Mouse (Mus musculus): ENCODE data around the gene Cers4. TPM values are rescaled to one million over a fixed set of nuclear protein-coding genes. Genes with fewer than 3 reads are reported as not detected.

Cers4 gene
- polyA plus RNA-seq, 1 experiment = 3.1 TPM

DNA sequence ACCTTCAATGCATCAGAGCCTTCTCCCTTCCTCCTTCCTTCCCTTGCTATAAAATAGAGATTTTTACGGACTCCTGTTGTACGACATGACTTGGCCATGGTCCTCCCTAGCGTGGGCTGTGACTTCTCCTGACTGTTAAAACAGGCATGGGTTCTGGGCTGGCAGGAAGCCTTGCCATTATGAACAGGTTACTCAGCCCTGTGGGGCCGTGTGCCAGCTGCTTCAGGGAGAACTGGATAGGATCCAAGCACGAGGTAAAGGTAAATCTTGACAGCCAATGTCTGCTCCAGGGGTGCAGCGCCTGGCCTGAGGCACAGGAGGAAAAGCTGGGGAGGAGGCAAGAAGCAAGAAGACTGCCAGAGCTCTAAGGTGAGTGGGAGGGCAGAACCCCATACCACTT, 9.5 kb upstream of the Cers4 start:
- TF ChIP-seq POLR2A (IDR thresholded peaks at IDR 0.05; ENCODE audit: control insufficient read depth, low read depth, low read length) = no peak
- no peak for TF ChIP-seq CTCF (IDR thresholded peaks at IDR 0.05; ENCODE audit: control insufficient read depth, insufficient read depth, insufficient replicate concordance, low read depth, low read length)
- Histone ChIP-seq H3K4me1 (ENCODE audit: control insufficient read depth, insufficient read depth, low read length) (no peaks in the 10 kb centered on the region), H3K27me3 (ENCODE audit: control insufficient read depth, insufficient read depth, low read length) (no peaks in the 10 kb centered on the region), H3K27ac (ENCODE audit: control insufficient read depth, insufficient read depth, low read depth, low read length) (no peak overlapping the region), H3K4me3 (ENCODE audit: control insufficient read depth, low read depth, low read length) (no peak overlapping the region), H3K36me3 (ENCODE audit: control insufficient read depth, insufficient read depth, low read length) (no peaks in the 10 kb centered on the region)

DNA sequence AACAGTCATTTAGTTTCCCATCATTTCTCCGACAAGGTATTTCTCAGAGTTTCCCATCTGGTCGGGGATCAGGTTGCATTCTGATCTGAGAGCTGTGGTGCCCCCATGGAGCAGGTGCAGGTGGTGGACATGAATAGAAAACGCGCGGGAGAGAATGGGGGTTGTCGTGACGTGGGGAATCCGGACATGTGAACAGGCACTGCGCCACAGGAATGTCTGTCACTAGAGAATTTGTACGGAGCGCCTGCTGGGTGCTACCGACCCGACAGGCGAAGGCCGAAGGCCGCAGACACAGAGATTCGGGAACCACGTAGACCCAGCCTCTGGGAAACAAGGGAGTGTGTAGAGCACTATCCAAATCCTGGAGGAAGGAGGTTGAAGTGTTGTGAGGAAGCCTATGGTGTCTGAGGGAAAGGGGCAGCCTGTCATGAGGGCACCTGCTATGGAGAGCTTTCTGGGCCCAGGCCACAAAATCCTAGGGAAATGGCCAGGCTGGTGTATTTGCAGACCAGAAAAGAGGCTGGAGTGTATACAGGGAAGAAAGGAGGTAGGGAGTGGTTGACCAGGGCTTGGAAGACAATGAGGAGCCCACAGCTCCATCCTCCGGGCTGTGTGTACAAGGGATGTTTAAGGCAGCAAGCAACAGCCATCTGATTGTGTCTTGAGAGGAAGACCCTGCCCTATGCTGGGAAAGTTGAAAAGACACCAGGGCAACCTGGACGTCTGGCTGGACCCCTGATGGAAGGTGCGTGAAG, 1.0 kb downstream of the Cers4 start:
- Histone ChIP-seq H3K4me1 (ENCODE audit: control insufficient read depth, insufficient read depth, low read length) (peaks cover 10% of the 10 kb centered on the region), H3K36me3 (ENCODE audit: control insufficient read depth, insufficient read depth, low read length) (no peaks in the 10 kb centered on the region), H3K27me3 (ENCODE audit: control insufficient read depth, insufficient read depth, low read length) (no peaks in the 10 kb centered on the region), H3K4me3 (ENCODE audit: control insufficient read depth, low read depth, low read length) (peak overlapping the region; percentile 77), H3K27ac (ENCODE audit: control insufficient read depth, insufficient read depth, low read depth, low read length) (no peak overlapping the region; the same call in 1 of the 2 replicates)
- TF ChIP-seq CTCF (IDR thresholded peaks at IDR 0.05; ENCODE audit: control insufficient read depth, insufficient read depth, insufficient replicate concordance, low read depth, low read length) (no peak), POLR2A (IDR thresholded peaks at IDR 0.05; ENCODE audit: control insufficient read depth, low read depth, low read length) (no peak)

DNA sequence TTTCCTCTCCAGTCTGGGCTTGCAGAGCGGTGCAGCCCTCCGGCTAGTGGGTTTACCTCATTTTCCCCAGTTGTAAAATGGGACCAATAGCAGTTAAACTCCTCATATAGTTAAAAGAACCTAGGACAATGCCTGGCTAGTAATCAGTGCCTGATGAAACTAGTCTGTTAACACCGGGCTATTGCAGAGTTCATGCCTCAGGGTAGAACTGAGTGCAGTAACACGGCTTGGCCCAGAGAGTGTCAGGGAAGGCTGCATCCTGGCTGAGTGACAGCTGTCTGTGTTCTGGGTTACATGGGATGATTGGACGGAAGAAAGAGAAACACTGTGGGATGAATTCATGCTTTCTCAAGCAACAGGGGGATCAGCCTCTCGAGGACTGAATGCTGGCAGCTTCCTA, 3.1 kb downstream of the Cers4 start:
- H3K4me1 ChIP-seq (ENCODE audit: control insufficient read depth, insufficient read depth, low read length) = peaks cover 10% of the 10 kb centered on the region
- no peaks in the 10 kb centered on the region for H3K27me3 ChIP-seq (ENCODE audit: control insufficient read depth, insufficient read depth, low read length)
- H3K4me3 ChIP-seq (ENCODE audit: control insufficient read depth, low read depth, low read length) = no peak overlapping the region
- no peaks in the 10 kb centered on the region for H3K36me3 ChIP-seq (ENCODE audit: control insufficient read depth, insufficient read depth, low read length)
- no peak overlapping the region for H3K27ac ChIP-seq (ENCODE audit: control insufficient read depth, insufficient read depth, low read depth, low read length)
- TF ChIP-seq POLR2A (IDR thresholded peaks at IDR 0.05; ENCODE audit: control insufficient read depth, low read depth, low read length) (no peak), CTCF (IDR thresholded peaks at IDR 0.05; ENCODE audit: control insufficient read depth, insufficient read depth, insufficient replicate concordance, low read depth, low read length) (no peak)

- Histone ChIP-seq H3K27me3 (ENCODE audit: control insufficient read depth, insufficient read depth, low read length) (no peaks in the 10 kb centered on the region), H3K4me1 (ENCODE audit: control insufficient read depth, insufficient read depth, low read length) (peaks cover 10% of the 10 kb centered on the region), H3K4me3 (ENCODE audit: control insufficient read depth, low read depth, low read length) (no peak overlapping the region), H3K36me3 (ENCODE audit: control insufficient read depth, insufficient read depth, low read length) (no peaks in the 10 kb centered on the region), H3K27ac (ENCODE audit: control insufficient read depth, insufficient read depth, low read depth, low read length) (no peak overlapping the region)
- TF ChIP-seq CTCF (IDR thresholded peaks at IDR 0.05; ENCODE audit: control insufficient read depth, insufficient read depth, insufficient replicate concordance, low read depth, low read length) (no peak), POLR2A (IDR thresholded peaks at IDR 0.05; ENCODE audit: control insufficient read depth, low read depth, low read length) (no peak)
Observed at GRCm38 (mm10) chr8:4497610-4498009, 4.8 kb downstream of the Cers4 start.

DNA sequence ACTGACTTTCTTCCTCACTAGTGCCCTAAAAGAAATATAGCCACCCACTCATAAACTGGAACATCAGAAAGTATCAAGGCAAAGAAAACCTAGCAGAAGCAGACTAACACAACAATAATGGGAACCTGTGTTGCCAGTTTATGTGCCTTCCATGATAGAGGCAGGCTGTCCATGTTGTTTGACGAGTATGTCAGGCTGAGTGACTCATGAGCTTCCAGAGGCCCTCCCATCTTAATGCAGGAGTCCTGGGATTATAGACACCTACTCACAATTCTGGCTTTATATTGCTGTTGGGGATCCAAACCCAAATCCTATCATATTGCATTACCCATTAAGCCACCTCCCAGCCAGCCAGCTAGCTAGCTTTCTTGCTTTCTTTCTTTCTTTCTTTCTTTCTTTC, 12.5 kb downstream of the Cers4 start:
- no peak for TF ChIP-seq CTCF (IDR thresholded peaks at IDR 0.05; ENCODE audit: control insufficient read depth, insufficient read depth, insufficient replicate concordance, low read depth, low read length)
- TF ChIP-seq POLR2A (IDR thresholded peaks at IDR 0.05; ENCODE audit: control insufficient read depth, low read depth, low read length) = no peak
- H3K4me3 ChIP-seq (ENCODE audit: control insufficient read depth, low read depth, low read length) = no peak overlapping the region
- no peaks in the 10 kb centered on the region for H3K36me3 ChIP-seq (ENCODE audit: control insufficient read depth, insufficient read depth, low read length)
- H3K4me1 ChIP-seq (ENCODE audit: control insufficient read depth, insufficient read depth, low read length) = no peaks in the 10 kb centered on the region
- H3K27me3 ChIP-seq (ENCODE audit: control insufficient read depth, insufficient read depth, low read length) = no peaks in the 10 kb centered on the region
- no peak overlapping the region for H3K27ac ChIP-seq (ENCODE audit: control insufficient read depth, insufficient read depth, low read depth, low read length)

DNA sequence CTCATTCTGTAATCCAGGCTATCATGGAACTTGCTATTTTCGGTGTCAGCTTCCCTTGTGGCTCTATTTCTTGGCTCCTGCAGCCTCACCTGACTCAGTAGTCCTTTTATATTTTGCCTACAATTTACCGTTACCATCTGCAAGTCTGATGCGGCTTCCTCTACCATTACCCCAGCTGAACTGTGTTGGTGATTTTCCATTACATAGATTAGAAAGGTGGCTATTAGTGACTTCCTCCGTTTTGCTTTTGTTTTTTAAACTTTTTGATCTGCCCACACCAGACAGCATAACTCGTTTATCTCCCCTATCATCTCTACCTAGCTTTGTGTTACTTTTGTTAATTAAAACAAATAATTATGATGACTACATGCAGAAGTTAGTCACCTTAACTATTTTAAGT, 14.7 kb downstream of the Cers4 start:
- Histone ChIP-seq H3K4me3 (ENCODE audit: control insufficient read depth, low read depth, low read length) (no peak overlapping the region), H3K4me1 (ENCODE audit: control insufficient read depth, insufficient read depth, low read length) (no peaks in the 10 kb centered on the region), H3K27ac (ENCODE audit: control insufficient read depth, insufficient read depth, low read depth, low read length) (no peak overlapping the region), H3K36me3 (ENCODE audit: control insufficient read depth, insufficient read depth, low read length) (no peaks in the 10 kb centered on the region), H3K27me3 (ENCODE audit: control insufficient read depth, insufficient read depth, low read length) (no peaks in the 10 kb centered on the region)
- TF ChIP-seq POLR2A (IDR thresholded peaks at IDR 0.05; ENCODE audit: control insufficient read depth, low read depth, low read length) (no peak), CTCF (IDR thresholded peaks at IDR 0.05; ENCODE audit: control insufficient read depth, insufficient read depth, insufficient replicate concordance, low read depth, low read length) (no peak)

GRCm38 (mm10) chr8:4510824-4511223, 18.0 kb downstream of the Cers4 start:
- Histone ChIP-seq H3K27ac (ENCODE audit: control insufficient read depth, insufficient read depth, low read depth, low read length) (no peak overlapping the region), H3K4me3 (ENCODE audit: control insufficient read depth, low read depth, low read length) (no peak overlapping the region), H3K27me3 (ENCODE audit: control insufficient read depth, insufficient read depth, low read length) (no peaks in the 10 kb centered on the region), H3K36me3 (ENCODE audit: control insufficient read depth, insufficient read depth, low read length) (no peaks in the 10 kb centered on the region), H3K4me1 (ENCODE audit: control insufficient read depth, insufficient read depth, low read length) (no peaks in the 10 kb centered on the region)
- no peak for TF ChIP-seq POLR2A (IDR thresholded peaks at IDR 0.05; ENCODE audit: control insufficient read depth, low read depth, low read length)
- no peak for TF ChIP-seq CTCF (IDR thresholded peaks at IDR 0.05; ENCODE audit: control insufficient read depth, insufficient read depth, insufficient replicate concordance, low read depth, low read length)
